ENCODE assay signal across 8 mouse cellular contexts in the genomic region with DNA sequence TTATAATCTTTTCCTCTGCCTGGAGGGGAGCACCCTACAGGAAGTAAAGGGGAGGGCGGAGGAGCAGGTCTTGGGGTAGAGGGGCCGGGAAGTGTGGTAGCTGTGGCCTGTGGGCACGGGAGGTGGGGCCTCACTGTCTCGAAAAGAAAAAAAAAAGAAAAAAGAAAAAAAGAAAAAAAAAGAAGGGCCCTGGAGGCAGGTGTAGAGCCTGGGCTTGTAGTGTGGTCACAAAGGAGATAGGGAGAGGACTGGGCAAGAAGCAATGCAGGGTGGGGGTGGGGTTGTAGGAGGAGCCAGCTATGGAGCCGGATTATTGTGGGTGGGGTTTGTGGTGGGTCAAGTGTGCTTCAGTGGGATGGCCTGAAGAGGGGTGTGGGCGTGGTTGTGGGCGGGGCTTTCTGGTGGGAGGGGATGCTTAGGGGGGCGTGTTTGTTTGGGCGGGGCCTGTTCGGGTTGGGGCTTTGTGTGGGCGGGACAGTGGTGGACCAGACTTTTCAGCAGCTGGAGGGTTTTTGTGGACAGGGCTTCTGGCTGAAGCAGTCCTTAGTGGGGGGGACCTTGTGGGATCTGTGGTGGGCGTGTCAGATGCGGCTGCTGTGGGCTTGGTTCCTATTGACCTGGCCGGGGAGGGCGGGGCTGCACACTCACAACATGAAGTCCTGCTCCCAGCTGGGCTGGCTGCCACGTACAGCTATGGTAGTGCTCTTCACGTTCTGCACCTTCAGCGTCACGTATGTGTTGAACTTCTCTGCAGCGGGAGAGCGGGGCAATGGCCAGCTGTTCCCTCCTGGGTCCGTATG. TPM values are rescaled to one million over a fixed set of nuclear protein-coding genes. Genes with fewer than 3 reads are reported as not detected.
A peak's percentile ranks its signal among the peaks of the same experiment; 100 is the strongest.
DNase-seq lines count a peak whose midpoint lies in the region; ATAC-seq and TF ChIP-seq lines count a peak whose summit lies in the region.

No protein-coding gene starts in this region.

- no peak overlapping the region for H3K27ac ChIP-seq in embryonic facial prominence, embryonic 14.5 days (replicated peaks; ENCODE audit: low read depth, low read length)
- H3K27ac ChIP-seq in lung, postnatal 0 days (ENCODE audit: low read length), result no peak overlapping the region
- no peak overlapping the region for H3K27ac ChIP-seq in gastrocnemius, adult 2 months

- H3K36me3 ChIP-seq in G1E (replicated peaks), result peaks cover 5% of the 10 kb centered on the region
- H3K36me3 ChIP-seq in embryonic facial prominence, embryonic 14.5 days (ENCODE audit: control insufficient read depth, insufficient read depth, low read length), result no peaks in the 10 kb centered on the region
- H3K36me3 ChIP-seq in lung, postnatal 0 days (ENCODE audit: insufficient read depth, low read length), result no peaks in the 10 kb centered on the region

- 0 out of 2 replicates have a peak overlapping the region, but pooled peaks have one; percentile 8 for H3K9ac ChIP-seq in embryonic facial prominence, embryonic 14.5 days (ENCODE audit: low read depth, low read length)
- no peak overlapping the region for H3K9ac ChIP-seq in lung, postnatal 0 days (replicated peaks; ENCODE audit: low read depth)

- intact Hi-C loops in gastrocnemius, adult 2 months (cut with DNase I), result no loop called here

- H3K27me3 ChIP-seq in G1E (ENCODE audit: insufficient read depth, low read length), result peaks cover 59% of the 10 kb centered on the region
- peaks cover 26% of the 10 kb centered on the region for H3K27me3 ChIP-seq in embryonic facial prominence, embryonic 14.5 days (replicated peaks; ENCODE audit: control insufficient read depth, insufficient read depth, low read length)
- H3K27me3 ChIP-seq in lung, postnatal 0 days (replicated peaks; ENCODE audit: insufficient read depth, low read length), result peaks cover 7% of the 10 kb centered on the region; the same call in 1 of the 2 replicates

- TF ChIP-seq CTCF in G1E (IDR thresholded peaks at IDR 0.05; ENCODE audit: low read depth, low read length), result no peak
- no peak for TF ChIP-seq CTCF in lung, postnatal 0 days (IDR thresholded peaks at IDR 0.05)
- TF ChIP-seq CTCF in gastrocnemius, adult 2 months (IDR thresholded peaks at IDR 0.05), result no peak

- peaks cover 56% of the 10 kb centered on the region for H3K4me1 ChIP-seq in G1E (ENCODE audit: insufficient read depth, low read depth, low read length)
- peaks cover under 1% of the 10 kb centered on the region; the same call in 1 of the 2 replicates for H3K4me1 ChIP-seq in embryonic facial prominence, embryonic 14.5 days (ENCODE audit: control insufficient read depth, insufficient read depth, low read length)
- H3K4me1 ChIP-seq in lung, postnatal 0 days (ENCODE audit: insufficient read depth, low read depth, low read length), result peaks cover 14% of the 10 kb centered on the region; the same call in 1 of the 2 replicates

- H3K4me3 ChIP-seq in G1E (ENCODE audit: low read depth, low read length), result peak overlapping the region; percentile 70
- no peak overlapping the region for H3K4me3 ChIP-seq in embryonic facial prominence, embryonic 14.5 days (ENCODE audit: low read depth, low read length)
- 0 out of 2 replicates have a peak overlapping the region, but pooled peaks have one; percentile 5 for H3K4me3 ChIP-seq in lung, postnatal 0 days (ENCODE audit: low read depth, low read length)
- no peak overlapping the region for H3K4me3 ChIP-seq in gastrocnemius, adult 2 months

- DNase-seq in cerebellum, adult 9-11 months, result peak; percentile 65
- DNase-seq in cerebellum, adult 8-10 months, result no peak
- DNase-seq in G1E (ENCODE audit: low spot score), result peak; percentile 75
- peak; percentile 65 for DNase-seq in embryonic facial prominence, embryonic 14.5 days (ENCODE audit: low spot score)
- DNase-seq in kidney, adult 9 months, result peak; percentile 60
- DNase-seq in lung, postnatal 0 days (ENCODE audit: low spot score), result peak; percentile 75
- peak; percentile 86 for DNase-seq in retina, postnatal 1 day
- no peak for DNase-seq in gastrocnemius, adult 2 months

- H3K9me3 ChIP-seq in G1E (replicated peaks), result no peaks in the 10 kb centered on the region
- no peaks in the 10 kb centered on the region for H3K9me3 ChIP-seq in embryonic facial prominence, embryonic 14.5 days (ENCODE audit: control insufficient read depth, low read length)
- no peaks in the 10 kb centered on the region for H3K9me3 ChIP-seq in lung, postnatal 0 days (ENCODE audit: low read length)

- 5% methylated on average over 18 of the region's 22 CpGs for WGBS in embryonic facial prominence, embryonic 14.5 days
- WGBS in lung, postnatal 0 days, result 5% methylated on average over 20 of the region's 22 CpGs

- no peak for TF ChIP-seq EP300 in lung, postnatal 0 days (IDR thresholded peaks at IDR 0.05)

- ATAC-seq in G1E (ENCODE audit: extremely low read depth, insufficient number of reproducible peaks, low FRiP score, poor library complexity, severe bottlenecking), result peak; percentile 66
- ATAC-seq in embryonic facial prominence, embryonic 14.5 days (ENCODE audit: low read depth), result peak; percentile 23; the same call in 1 of the 2 replicates
- peak; percentile 72 for ATAC-seq in lung, postnatal 0 days

- peak overlapping the region; percentile 37 for H3K4me2 ChIP-seq in embryonic facial prominence, embryonic 14.5 days (ENCODE audit: low read depth, low read length)
- peak overlapping the region; percentile 39 for H3K4me2 ChIP-seq in lung, postnatal 0 days (replicated peaks; ENCODE audit: low read depth, low read length)

RNA-seq across cellular contexts. Expression of a gene that starts 6.0 kb away (rescaled TPM):
- 6.5 and 7.3 TPM in 2 replicates for total RNA-seq in G1E (2014; fragmentation: Nextera tagmentation)
- total RNA-seq in G1E (2017), result 4.1 and 5.2 TPM in 2 replicates
- 3.7 and 4.6 TPM in 2 replicates for polyA plus RNA-seq in G1E (2012)
- 1.1 and 1.4 TPM in 2 replicates for polyA plus RNA-seq in embryonic facial prominence, embryonic 14.5 days (2014; fragmentation: Nextera tagmentation; extraction: Ambion mirVana)
- polyA plus RNA-seq in lung, postnatal 0 days (2015; fragmentation: Nextera tagmentation; extraction: Ambion mirVana), result 0.35 and 0.46 TPM in 2 replicates
- total RNA-seq in gastrocnemius, adult 2 months (2021), result not detected

RNA-seq across cellular contexts. Expression of a gene that starts 10.6 kb away (rescaled TPM):
- total RNA-seq in G1E (2014; fragmentation: Nextera tagmentation) (29.8 and 32.0 TPM in 2 replicates), G1E (2017) (15.7 and 15.9 TPM in 2 replicates)
- 68.8 and 73.6 TPM in 2 replicates for polyA plus RNA-seq in G1E (2012)
- 4.8 and 5.2 TPM in 2 replicates for polyA plus RNA-seq in embryonic facial prominence, embryonic 14.5 days (2014; fragmentation: Nextera tagmentation; extraction: Ambion mirVana)
- 7.7 and 10.0 TPM in 2 replicates for polyA plus RNA-seq in lung, postnatal 0 days (2015; fragmentation: Nextera tagmentation; extraction: Ambion mirVana)
- total RNA-seq in gastrocnemius, adult 2 months (2021), result 1 to 10 TPM; 2.1 to 2.5 TPM

RNA-seq across cellular contexts. Expression of a gene that starts 23.5 kb away (rescaled TPM):
- total RNA-seq in G1E (2014; fragmentation: Nextera tagmentation), result 3.4 and 9.1 TPM in 2 replicates
- 2.7 and 4.6 TPM in 2 replicates for total RNA-seq in G1E (2017)
- polyA plus RNA-seq in G1E (2012), result 28.6 and 35.3 TPM in 2 replicates
- 1.0 TPM in 1 of 2 replicates, not detected in the other for polyA plus RNA-seq in embryonic facial prominence, embryonic 14.5 days (2014; fragmentation: Nextera tagmentation; extraction: Ambion mirVana)
- polyA plus RNA-seq in lung, postnatal 0 days (2015; fragmentation: Nextera tagmentation; extraction: Ambion mirVana), result 2.9 and 3.9 TPM in 2 replicates
- 1 to 10 TPM in 1 of 2 experiments, not detected in 1; 1.4 TPM for total RNA-seq in gastrocnemius, adult 2 months (2021)

RNA-seq across cellular contexts. Expression of a gene that starts 36.1 kb away (rescaled TPM):
- total RNA-seq in G1E (2014; fragmentation: Nextera tagmentation) (not detected in 2 replicates), G1E (2017) (0.05 and 0.06 TPM in 2 replicates)
- polyA plus RNA-seq in G1E (2012), result not detected in 2 replicates
- 0.84 and 0.87 TPM in 2 replicates for polyA plus RNA-seq in embryonic facial prominence, embryonic 14.5 days (2014; fragmentation: Nextera tagmentation; extraction: Ambion mirVana)
- 11.7 and 12.1 TPM in 2 replicates for polyA plus RNA-seq in lung, postnatal 0 days (2015; fragmentation: Nextera tagmentation; extraction: Ambion mirVana)
- 1 to 10 TPM; 2.1 to 2.9 TPM for total RNA-seq in gastrocnemius, adult 2 months (2021)

RNA-seq across cellular contexts. Expression of a gene that starts 54.7 kb away (rescaled TPM):
- 35.7 and 38.7 TPM in 2 replicates for total RNA-seq in G1E (2014; fragmentation: Nextera tagmentation)
- total RNA-seq in G1E (2017), result 30.5 and 42.4 TPM in 2 replicates
- 37.6 and 42.6 TPM in 2 replicates for polyA plus RNA-seq in G1E (2012)
- polyA plus RNA-seq in embryonic facial prominence, embryonic 14.5 days (2014; fragmentation: Nextera tagmentation; extraction: Ambion mirVana), result 107 and 112 TPM in 2 replicates
- 64.7 and 66.0 TPM in 2 replicates for polyA plus RNA-seq in lung, postnatal 0 days (2015; fragmentation: Nextera tagmentation; extraction: Ambion mirVana)
- total RNA-seq in gastrocnemius, adult 2 months (2021), result 10 to 100 TPM; 39.6 to 44.3 TPM

Comparison
In these comparisons a context has a peak if more than half of its experiments do, and no peak if none do; other contexts are left out.
1. DNase-seq: peak in cerebellum, adult 9-11 months (single experiment), G1E (single experiment), embryonic facial prominence, embryonic 14.5 days (single experiment), kidney, adult 9 months (single experiment), lung, postnatal 0 days (single experiment) and retina, postnatal 1 day (single experiment); none in cerebellum, adult 8-10 months (single experiment) and gastrocnemius, adult 2 months (single experiment).
2. H3K4me3 ChIP-seq: peak in G1E (single experiment) and lung, postnatal 0 days (single experiment); none in embryonic facial prominence, embryonic 14.5 days (single experiment) and gastrocnemius, adult 2 months (single experiment).
3. Peak in every context shown above with its lines, with median percentiles within 50 percentile points of each other: ATAC-seq.